Mouse (Mus musculus): ENCODE measurements at regions not wholly inside any gene's neighbourhood (a gene's known extent, or its start where the extent isn't known, plus 50 kb on each side); places are given as distances from the start of the nearest gene placed in this dataset.

GRCm38 (mm10) chr1:31337087-31337486 lies 114.4 kb downstream of the Pih1d3 start:
- intact Hi-C loops (cut with DNase I) = loop anchor here (5.0 kb wide), 1 partner anchor 125 kb away; no protein-coding TSS in a partner anchor

- intact Hi-C loops (cut with DNase I) = no loop called here
These were observed 141.3 kb downstream of the Pih1d3 start for GRCm38 (mm10) chr1:31363971-31364370.

GRCm38 (mm10) chr1:31377324-31377723 lies 154.7 kb downstream of the Pih1d3 start:
- intact Hi-C loops (cut with DNase I) = no loop called here

GRCm38 (mm10) chr1:31379032-31379431 lies 156.4 kb downstream of the Pih1d3 start:
- intact Hi-C loops (cut with DNase I) = no loop called here

GRCm38 (mm10) chr1:31380312-31380711 lies 157.7 kb downstream of the Pih1d3 start:
- intact Hi-C loops (cut with DNase I) = no loop called here

- intact Hi-C loops (cut with DNase I) = no loop called here
These were observed 159.6 kb downstream of the Pih1d3 start for GRCm38 (mm10) chr1:31382192-31382591.

Measured in adrenal gland (tissue).